Mouse (Mus musculus) megakaryocyte, embryonic 14.5 days (primary cell): ENCODE data around the gene Mroh2a.

ENCODE experiments used
- FLI1 ChIP-seq: IDR thresholded peaks from 2 replicates; pipeline ENCODE4 v1.6.1; 2012; ENCODE audit warnings: low read length, inconsistent platforms, mixed read lengths
- GATA1 ChIP-seq: IDR thresholded peaks from 3 replicates; pipeline ENCODE4 v1.6.1; 2012; ENCODE audit warnings: mixed read lengths, low read length, inconsistent platforms, borderline replicate concordance

DNA sequence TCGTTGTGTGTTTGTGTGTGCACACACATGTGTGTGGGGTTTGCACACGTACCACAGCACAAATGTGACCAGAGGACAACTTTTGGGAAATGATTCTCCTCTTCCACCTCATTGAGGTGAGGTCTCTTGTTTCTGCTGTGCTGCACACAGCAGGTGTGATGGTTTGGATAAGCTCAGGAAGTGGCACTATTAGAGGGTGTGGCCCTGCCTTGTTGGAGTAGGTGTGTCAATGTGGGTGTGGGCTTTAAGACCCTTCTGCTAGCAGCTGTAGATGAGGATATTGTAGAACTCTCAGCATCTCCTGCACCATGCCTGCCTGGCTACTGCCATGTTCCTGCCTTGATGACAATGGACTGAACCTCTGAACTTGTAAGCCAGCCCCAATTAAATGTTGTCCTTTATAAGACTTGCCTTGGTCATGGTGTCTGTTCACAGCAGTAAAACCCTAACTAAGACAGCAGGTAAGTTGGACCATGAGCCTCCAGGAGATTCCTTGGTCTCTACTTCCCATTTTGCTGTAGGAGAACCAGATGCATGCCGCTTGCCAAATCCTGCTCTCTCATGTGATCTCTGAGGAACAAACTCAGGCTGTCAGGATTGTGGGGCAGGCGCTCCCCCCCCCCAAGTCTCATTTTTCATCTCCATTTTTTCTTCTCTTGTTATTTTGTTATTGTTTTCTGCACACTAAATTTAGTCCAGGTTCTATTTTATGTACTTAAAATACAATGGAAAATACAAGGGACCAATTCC lies 69.6 kb downstream of the Mroh2a start:
- TF ChIP-seq GATA1 = no peak
- TF ChIP-seq FLI1 = no peak
